Mouse (Mus musculus): ENCODE results near the gene Tmem38a.

Tmem38a gene

GRCm38 (mm10) chr8:72571611-72572473 is at the start of gene Tmem38a:
Tmem38a (plus strand) TSS chr8:72572055.
- DNase-seq (ENCODE audit: extremely low read depth, insufficient read length, low spot score): peak; percentile 78

GRCm38 (mm10) chr8:72532103-72532502 is 39.8 kb upstream of the Tmem38a start:
- no peak for DNase-seq (ENCODE audit: extremely low read depth, insufficient read length, low spot score)

- peak; percentile 18 for DNase-seq (ENCODE audit: extremely low read depth, insufficient read length, low spot score)
Measured at GRCm38 (mm10) chr8:72534888-72535287, 37.0 kb upstream of the Tmem38a start.

- no peak for DNase-seq (ENCODE audit: extremely low read depth, insufficient read length, low spot score)
Measured at GRCm38 (mm10) chr8:72539234-72539633, 32.6 kb upstream of the Tmem38a start.

- peak; percentile 38 for DNase-seq (ENCODE audit: extremely low read depth, insufficient read length, low spot score)
Measured at GRCm38 (mm10) chr8:72547122-72547801, 24.6 kb upstream of the Tmem38a start.

GRCm38 (mm10) chr8:72547802-72548643 is 23.8 kb upstream of the Tmem38a start, which contains the start of gene Med26:
Med26 (minus strand) TSS chr8:72548270.
- DNase-seq (ENCODE audit: extremely low read depth, insufficient read length, low spot score): peak; percentile 99

- no peak for DNase-seq (ENCODE audit: extremely low read depth, insufficient read length, low spot score)
Measured at GRCm38 (mm10) chr8:72548644-72549313, 23.1 kb upstream of the Tmem38a start.

GRCm38 (mm10) chr8:72549314-72549892 is 22.5 kb upstream of the Tmem38a start:
- no peak for DNase-seq (ENCODE audit: extremely low read depth, insufficient read length, low spot score)

GRCm38 (mm10) chr8:72555770-72556169 is 16.1 kb upstream of the Tmem38a start:
- no peak for DNase-seq (ENCODE audit: extremely low read depth, insufficient read length, low spot score)

GRCm38 (mm10) chr8:72561111-72561689 is 10.7 kb upstream of the Tmem38a start:
- no peak for DNase-seq (ENCODE audit: extremely low read depth, insufficient read length, low spot score)

GRCm38 (mm10) chr8:72565970-72566369 is 5.9 kb upstream of the Tmem38a start:
- DNase-seq (ENCODE audit: extremely low read depth, insufficient read length, low spot score): no peak

GRCm38 (mm10) chr8:72570633-72571610 is 933 bp upstream of the Tmem38a start, which contains the start of gene Smim7:
Smim7 (minus strand) TSS chr8:72571088.
- peak; percentile 95 for DNase-seq (ENCODE audit: extremely low read depth, insufficient read length, low spot score)

- no peak for DNase-seq (ENCODE audit: extremely low read depth, insufficient read length, low spot score)
Measured at GRCm38 (mm10) chr8:72572507-72572906, 652 bp downstream of the Tmem38a start.

- no peak for DNase-seq (ENCODE audit: extremely low read depth, insufficient read length, low spot score)
Measured at GRCm38 (mm10) chr8:72573450-72573849, 1.6 kb downstream of the Tmem38a start.

- no peak for DNase-seq (ENCODE audit: extremely low read depth, insufficient read length, low spot score)
Measured at GRCm38 (mm10) chr8:72575915-72576314, 4.1 kb downstream of the Tmem38a start.

- DNase-seq (ENCODE audit: extremely low read depth, insufficient read length, low spot score): no peak
Measured at GRCm38 (mm10) chr8:72577266-72577665, 5.4 kb downstream of the Tmem38a start.

- DNase-seq (ENCODE audit: extremely low read depth, insufficient read length, low spot score): no peak
Measured at GRCm38 (mm10) chr8:72577941-72578340, 6.1 kb downstream of the Tmem38a start.

GRCm38 (mm10) chr8:72579374-72579773 is 7.5 kb downstream of the Tmem38a start:
- DNase-seq (ENCODE audit: extremely low read depth, insufficient read length, low spot score): no peak
